Mouse (Mus musculus): ENCODE results near the gene Slit2. TPM values are rescaled to one million over a fixed set of nuclear protein-coding genes. Genes with fewer than 3 reads are reported as not detected.
A peak's percentile ranks its signal among the peaks of the same experiment; 100 is the strongest.

Slit2 gene
- polyA plus RNA-seq, 1 experiment from 2014 or later, result 29.8 TPM

GRCm38 (mm10) chr5:48081223-48081881 is 98.4 kb downstream of the Slit2 start:
- Histone ChIP-seq H3K36me3 (replicated peaks) (no peaks in the 10 kb centered on the region), H3K4me3 (no peak overlapping the region), H3K27me3 (ENCODE audit: poor library complexity, severe bottlenecking) (no peaks in the 10 kb centered on the region), H3K9me3 (no peaks in the 10 kb centered on the region), H3K4me1 (peaks cover 23% of the 10 kb centered on the region), H3K27ac (peak overlapping the region; percentile 74)
- WGBS, result 52% methylated on average over 8 of the region's 8 CpGs
- DNase-seq (ENCODE audit: extremely low spot score, low spot score), result peak; percentile 43

GRCm38 (mm10) chr5:48113400-48113799 is 130.5 kb downstream of the Slit2 start:
- H3K9me3 ChIP-seq, result no peaks in the 10 kb centered on the region
- no peaks in the 10 kb centered on the region for H3K27me3 ChIP-seq (ENCODE audit: poor library complexity, severe bottlenecking)
- WGBS, result 39% methylated on average over 1 of the region's 1 CpGs
- no peak for DNase-seq (ENCODE audit: extremely low spot score, low spot score)
- H3K4me3 ChIP-seq, result no peak overlapping the region
- no peak overlapping the region for H3K27ac ChIP-seq
- no peaks in the 10 kb centered on the region for H3K36me3 ChIP-seq (replicated peaks)
- H3K4me1 ChIP-seq, result peaks cover 13% of the 10 kb centered on the region

GRCm38 (mm10) chr5:48114969-48115537 is 132.1 kb downstream of the Slit2 start:
- Histone ChIP-seq H3K4me1 (peaks cover 14% of the 10 kb centered on the region), H3K4me3 (no peak overlapping the region), H3K27me3 (ENCODE audit: poor library complexity, severe bottlenecking) (no peaks in the 10 kb centered on the region), H3K9me3 (no peaks in the 10 kb centered on the region), H3K27ac (no peak overlapping the region), H3K36me3 (replicated peaks) (no peaks in the 10 kb centered on the region)
- 70% methylated on average over 4 of the region's 4 CpGs for WGBS
- no peak for DNase-seq (ENCODE audit: extremely low spot score, low spot score)

GRCm38 (mm10) chr5:48122651-48123050 is 139.7 kb downstream of the Slit2 start:
- peaks cover 25% of the 10 kb centered on the region for H3K4me1 ChIP-seq
- DNase-seq (ENCODE audit: extremely low spot score, low spot score), result no peak
- H3K4me3 ChIP-seq, result no peak overlapping the region
- no peaks in the 10 kb centered on the region for H3K9me3 ChIP-seq
- no peaks in the 10 kb centered on the region for H3K27me3 ChIP-seq (ENCODE audit: poor library complexity, severe bottlenecking)
- WGBS, result 63% methylated on average over 5 of the region's 5 CpGs
- no peak overlapping the region for H3K27ac ChIP-seq
- no peaks in the 10 kb centered on the region for H3K36me3 ChIP-seq (replicated peaks)

- peaks cover 16% of the 10 kb centered on the region for H3K4me1 ChIP-seq
- WGBS, result 77% methylated on average over 3 of the region's 3 CpGs
- H3K9me3 ChIP-seq, result no peaks in the 10 kb centered on the region
- H3K36me3 ChIP-seq (replicated peaks), result no peaks in the 10 kb centered on the region
- no peak for DNase-seq (ENCODE audit: extremely low spot score, low spot score)
- H3K27ac ChIP-seq, result no peak overlapping the region
- no peaks in the 10 kb centered on the region for H3K27me3 ChIP-seq (ENCODE audit: poor library complexity, severe bottlenecking)
- H3K4me3 ChIP-seq, result no peak overlapping the region
Measured at GRCm38 (mm10) chr5:48125770-48126423, 143.0 kb downstream of the Slit2 start.

- DNase-seq (ENCODE audit: extremely low spot score, low spot score), result no peak
- Histone ChIP-seq H3K36me3 (replicated peaks) (no peaks in the 10 kb centered on the region), H3K27me3 (ENCODE audit: poor library complexity, severe bottlenecking) (peaks cover 13% of the 10 kb centered on the region), H3K4me3 (no peak overlapping the region), H3K4me1 (no peaks in the 10 kb centered on the region), H3K9me3 (no peaks in the 10 kb centered on the region), H3K27ac (no peak overlapping the region)
- 93% methylated on average over 4 of the region's 4 CpGs for WGBS
Measured at GRCm38 (mm10) chr5:48129981-48130380, 147.0 kb downstream of the Slit2 start.

GRCm38 (mm10) chr5:48136571-48136970 is 153.6 kb downstream of the Slit2 start:
- Histone ChIP-seq H3K4me1 (peaks cover 32% of the 10 kb centered on the region), H3K4me3 (no peak overlapping the region), H3K27me3 (ENCODE audit: poor library complexity, severe bottlenecking) (peaks cover 76% of the 10 kb centered on the region), H3K9me3 (no peaks in the 10 kb centered on the region), H3K27ac (no peak overlapping the region), H3K36me3 (replicated peaks) (no peaks in the 10 kb centered on the region)
- 25% methylated on average over 3 of the region's 3 CpGs for WGBS
- DNase-seq (ENCODE audit: extremely low spot score, low spot score), result no peak

GRCm38 (mm10) chr5:48138849-48139487 is 156.0 kb downstream of the Slit2 start:
- DNase-seq (ENCODE audit: extremely low spot score, low spot score), result no peak
- 3% methylated on average over 8 of the region's 8 CpGs for WGBS
- Histone ChIP-seq H3K36me3 (replicated peaks) (no peaks in the 10 kb centered on the region), H3K4me1 (peaks cover 46% of the 10 kb centered on the region), H3K4me3 (no peak overlapping the region), H3K27me3 (ENCODE audit: poor library complexity, severe bottlenecking) (peaks cover 97% of the 10 kb centered on the region), H3K9me3 (no peaks in the 10 kb centered on the region), H3K27ac (no peak overlapping the region)

- Histone ChIP-seq H3K9me3 (no peaks in the 10 kb centered on the region), H3K27me3 (ENCODE audit: poor library complexity, severe bottlenecking) (peaks cover 97% of the 10 kb centered on the region), H3K4me3 (no peak overlapping the region), H3K4me1 (peaks cover 46% of the 10 kb centered on the region), H3K36me3 (replicated peaks) (no peaks in the 10 kb centered on the region), H3K27ac (no peak overlapping the region)
- 4% methylated on average over 6 of the region's 6 CpGs for WGBS
- DNase-seq (ENCODE audit: extremely low spot score, low spot score), result peak; percentile 31
Measured at GRCm38 (mm10) chr5:48139488-48139862, 156.5 kb downstream of the Slit2 start.

GRCm38 (mm10) chr5:48146082-48146481 is 163.1 kb downstream of the Slit2 start:
- peaks cover 73% of the 10 kb centered on the region for H3K27me3 ChIP-seq (ENCODE audit: poor library complexity, severe bottlenecking)
- DNase-seq (ENCODE audit: extremely low spot score, low spot score), result no peak
- H3K36me3 ChIP-seq (replicated peaks), result no peaks in the 10 kb centered on the region
- no peaks in the 10 kb centered on the region for H3K9me3 ChIP-seq
- peaks cover 15% of the 10 kb centered on the region for H3K4me1 ChIP-seq
- no peak overlapping the region for H3K4me3 ChIP-seq
- 91% methylated on average over 2 of the region's 2 CpGs for WGBS
- H3K27ac ChIP-seq, result no peak overlapping the region

- no peaks in the 10 kb centered on the region for H3K9me3 ChIP-seq
- no peak overlapping the region for H3K27ac ChIP-seq
- DNase-seq (ENCODE audit: extremely low spot score, low spot score), result no peak
- 88% methylated on average over 3 of the region's 3 CpGs for WGBS
- no peak overlapping the region for H3K4me3 ChIP-seq
- no peaks in the 10 kb centered on the region for H3K27me3 ChIP-seq (ENCODE audit: poor library complexity, severe bottlenecking)
- no peaks in the 10 kb centered on the region for H3K36me3 ChIP-seq (replicated peaks)
- H3K4me1 ChIP-seq, result no peaks in the 10 kb centered on the region
Measured at GRCm38 (mm10) chr5:48160829-48161228, 177.9 kb downstream of the Slit2 start.

- WGBS, result 74% methylated on average over 9 of the region's 9 CpGs
- no peaks in the 10 kb centered on the region for H3K27me3 ChIP-seq (ENCODE audit: poor library complexity, severe bottlenecking)
- H3K27ac ChIP-seq, result no peak overlapping the region
- H3K4me3 ChIP-seq, result no peak overlapping the region
- H3K4me1 ChIP-seq, result no peaks in the 10 kb centered on the region
- H3K9me3 ChIP-seq, result no peaks in the 10 kb centered on the region
- no peaks in the 10 kb centered on the region for H3K36me3 ChIP-seq (replicated peaks)
- DNase-seq (ENCODE audit: extremely low spot score, low spot score), result no peak
Measured at GRCm38 (mm10) chr5:48181646-48182302, 198.8 kb downstream of the Slit2 start.
